Mouse (Mus musculus) gastrocnemius, postnatal 10 days (tissue): ENCODE data around the gene Sgf29. TPM values are rescaled to one million over a fixed set of nuclear protein-coding genes. Genes with fewer than 3 reads are reported as not detected.
"Not testable (repeated sequence)": the region's sequence is repeated elsewhere in the genome, so short reads cannot be mapped to it uniquely, and the experiment has no call there.

ENCODE experiments used
- DNase-seq: peaks from one replicate; pipeline ENCODE4 v3.0.0; 2021; ENCODE audit warnings: mixed read lengths
- total RNA-seq, 2 experiments: library from RNA; stranded (reverse); gene quantifications; 2 replicates each; pipeline ENCODE4 v1.2.3; 2021

The Sgf29 gene
- total RNA-seq, 2 experiments from 2014 or later: 21.9 to 22.9 TPM

DNA sequence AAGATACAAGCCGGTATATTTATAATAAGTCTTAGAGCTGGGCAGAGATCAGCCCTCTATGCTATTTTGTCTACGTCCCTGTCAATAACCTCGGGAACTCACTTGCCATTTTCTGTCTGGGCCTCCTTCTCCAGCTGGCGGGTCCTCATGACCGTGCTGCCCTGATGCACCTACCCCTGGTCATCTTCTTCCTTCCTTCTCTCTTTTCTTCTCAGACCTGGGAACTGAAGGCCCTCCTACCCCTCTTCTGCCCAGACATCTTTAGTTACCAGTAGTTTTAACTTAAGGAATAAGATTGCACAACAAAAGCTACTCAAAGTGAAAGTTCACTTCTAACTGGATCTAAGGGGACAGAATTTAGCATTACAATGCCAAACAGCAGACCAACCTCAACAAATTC, 30.6 kb downstream of the Sgf29 start:
- DNase-seq: no peak

DNA sequence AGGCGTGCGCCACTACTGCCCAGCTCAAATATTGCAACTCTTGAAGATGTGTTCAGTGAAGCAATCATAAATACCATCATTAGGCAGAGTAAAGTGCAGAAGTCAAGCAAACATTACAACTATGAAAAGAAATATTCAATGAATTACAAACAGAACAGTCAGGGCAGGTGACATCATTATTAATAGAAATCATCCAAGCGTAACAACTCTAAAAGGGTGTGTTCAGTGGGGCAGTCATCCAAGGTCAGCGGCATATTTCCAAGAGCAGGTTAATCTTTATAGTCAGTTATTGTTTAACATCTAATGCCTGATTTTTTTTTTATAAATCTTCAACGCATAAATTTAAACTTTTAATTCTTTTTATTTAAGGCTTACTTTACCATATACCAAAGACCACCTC, 32.1 kb downstream of the Sgf29 start:
- DNase-seq: no peak

DNA sequence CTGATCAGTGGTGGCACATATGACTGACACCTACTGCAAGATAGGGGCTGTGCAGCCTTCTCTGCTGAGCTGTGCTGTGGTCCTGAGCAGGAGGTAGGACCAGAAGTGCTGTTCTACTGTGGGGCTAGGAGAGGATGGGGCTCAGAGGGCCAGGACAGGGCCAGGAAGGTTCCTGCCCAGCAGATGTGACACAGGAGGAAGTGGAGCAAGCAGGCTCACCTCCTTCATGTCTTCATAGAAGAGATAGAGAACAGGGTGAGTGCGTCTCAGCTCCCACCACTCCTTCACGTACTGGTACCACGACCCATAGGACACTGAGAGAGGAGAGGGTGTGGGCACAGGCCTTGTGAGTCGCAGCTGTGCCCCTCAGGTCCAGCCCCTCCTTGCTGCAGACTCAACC, 39.0 kb downstream of the Sgf29 start:
- DNase-seq: not testable (repeated sequence)

DNA sequence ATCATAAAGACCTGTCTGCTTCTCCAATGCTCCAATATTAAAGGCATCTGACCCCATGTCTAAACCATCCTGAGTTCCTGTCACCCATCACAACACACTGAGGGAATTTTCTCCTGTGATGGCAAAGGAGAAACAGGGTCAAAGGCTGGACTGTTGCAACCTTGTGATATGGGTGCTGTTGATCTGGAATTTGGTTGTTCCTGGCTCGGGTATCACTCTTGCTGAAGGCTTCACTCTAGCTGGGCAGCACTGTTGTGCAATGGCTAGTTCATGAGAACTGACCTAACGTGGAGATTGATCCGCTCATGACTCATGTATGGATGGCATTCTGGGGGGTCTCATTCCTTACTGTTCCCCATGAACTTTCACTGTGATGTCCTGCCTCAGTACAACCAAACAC, 39.9 kb downstream of the Sgf29 start:
- no peak for DNase-seq

DNA sequence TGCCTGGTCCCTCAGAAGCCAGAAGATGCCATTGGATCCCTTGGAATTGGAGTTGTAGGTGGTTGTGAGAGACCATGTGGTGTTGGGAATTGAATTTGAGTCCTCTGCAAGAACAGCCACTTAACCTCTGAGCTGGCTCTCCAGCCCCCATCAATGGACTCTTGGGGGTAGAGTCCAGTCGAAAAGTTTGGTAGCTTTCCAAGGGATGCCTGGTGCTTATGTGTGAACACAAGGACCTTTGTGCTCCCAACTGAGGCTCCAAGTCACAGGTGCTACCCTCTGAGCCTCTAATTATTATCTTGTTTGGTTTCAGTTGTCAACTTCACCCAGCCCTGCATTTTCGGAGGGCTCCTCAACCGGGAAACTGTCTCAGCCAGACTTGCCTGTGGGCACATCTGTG, 41.6 kb downstream of the Sgf29 start:
- DNase-seq: no peak

DNA sequence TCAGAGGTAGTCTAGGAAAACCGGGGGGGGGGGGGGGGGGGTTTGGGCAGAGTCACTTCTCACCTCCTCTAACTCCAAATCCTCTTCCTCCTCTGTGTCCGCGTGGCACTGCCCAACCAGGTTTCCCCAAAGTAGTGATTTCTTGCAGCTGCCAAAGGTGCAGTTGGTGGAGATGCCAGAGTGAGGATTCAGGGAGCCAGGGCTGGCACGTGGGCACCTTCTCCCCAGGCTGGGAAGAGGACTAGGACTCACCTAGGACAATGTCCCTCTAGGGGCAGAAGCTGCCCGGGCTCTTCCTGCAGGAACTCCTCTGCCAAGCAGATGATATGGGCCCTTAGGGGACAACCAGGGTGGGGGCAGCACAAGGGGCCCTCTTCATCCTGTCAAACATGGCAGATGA, 42.6 kb downstream of the Sgf29 start:
- DNase-seq: no peak

DNA sequence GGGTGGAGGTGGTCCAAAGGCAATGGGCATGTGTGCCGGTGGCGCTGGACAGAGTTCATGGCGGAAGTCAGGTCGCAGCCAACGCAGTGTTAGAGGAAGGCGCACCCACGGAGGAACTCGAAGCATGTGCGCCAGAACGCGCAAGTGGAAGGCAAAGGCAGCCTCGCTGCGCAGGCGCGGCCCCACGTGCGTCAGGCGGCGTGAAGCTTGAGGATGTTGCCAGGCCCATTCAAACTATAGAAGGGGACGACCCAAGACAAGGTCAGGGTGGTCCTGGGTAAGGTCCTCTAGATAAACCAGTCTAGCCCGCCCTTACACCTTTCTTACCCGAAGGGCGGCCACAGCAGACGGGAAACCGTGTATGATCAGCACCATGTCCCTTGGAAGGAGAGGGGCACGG, 43.3 kb downstream of the Sgf29 start:
- no peak for DNase-seq

DNA sequence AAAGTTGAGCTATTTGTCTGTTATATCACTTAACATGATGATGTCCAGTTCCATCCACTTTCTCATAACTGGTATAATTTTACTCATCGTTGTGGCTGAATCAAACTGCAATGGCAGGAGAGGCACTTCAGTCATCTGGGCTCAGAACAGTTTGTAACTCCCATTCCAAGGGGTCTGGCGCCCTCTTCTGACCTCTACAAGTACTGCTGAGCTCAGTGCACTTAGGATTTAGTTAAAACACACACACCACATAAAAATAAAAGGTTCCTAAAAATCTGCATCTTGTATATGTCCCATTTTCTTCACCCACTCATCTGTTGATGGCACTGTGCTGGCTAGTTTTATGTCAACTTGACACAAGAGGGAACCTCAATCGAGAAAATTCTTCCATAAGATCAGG, 44.1 kb downstream of the Sgf29 start:
- DNase-seq: peak; percentile 83

DNA sequence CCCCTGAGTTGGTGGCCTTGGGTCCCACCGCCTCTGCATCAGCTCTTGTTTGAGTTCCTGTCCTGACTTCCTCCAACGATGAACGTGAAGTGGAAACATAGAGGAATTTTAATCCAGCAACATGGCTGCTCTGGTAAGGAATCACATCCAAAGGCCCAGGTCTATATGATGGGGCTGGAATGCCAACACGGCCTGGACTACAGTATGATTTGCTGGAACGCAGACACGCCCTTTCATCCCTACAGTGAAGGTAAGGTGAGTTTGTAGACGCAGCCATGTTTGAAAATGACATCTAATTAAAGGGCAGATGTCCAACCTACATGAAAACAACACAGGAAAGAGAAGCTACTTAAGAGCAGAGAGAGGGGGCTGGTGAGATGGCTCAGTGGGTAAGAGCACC, 44.7 kb downstream of the Sgf29 start:
- no peak for DNase-seq

DNA sequence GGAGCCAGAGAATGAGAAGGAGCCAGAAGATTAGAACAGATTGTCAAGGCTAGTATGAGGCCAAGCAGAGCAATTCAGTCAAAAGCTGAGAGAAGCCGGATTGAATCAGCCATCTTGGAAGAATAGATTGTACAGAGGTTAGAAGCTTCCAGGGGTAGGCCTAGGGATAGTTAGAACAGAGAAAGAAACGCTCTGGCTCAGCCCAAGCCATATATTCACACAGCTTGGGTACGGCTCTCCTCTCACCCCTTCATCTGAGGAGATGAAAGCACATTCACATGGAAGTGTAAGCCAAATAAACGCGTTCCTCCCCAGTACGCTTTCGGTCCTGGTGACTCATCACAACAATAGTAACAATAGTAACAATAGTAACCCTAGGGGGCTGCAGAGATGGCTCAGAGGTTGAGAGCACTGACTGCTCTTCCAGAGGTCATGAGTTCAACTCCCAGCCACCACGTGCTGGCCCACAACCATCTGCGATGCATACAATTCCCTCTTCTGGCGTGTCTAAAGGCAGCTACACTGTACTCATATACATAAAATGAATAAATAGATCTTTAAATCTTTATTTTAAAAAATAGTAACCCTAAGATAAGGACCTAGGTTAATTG, 45.4 kb downstream of the Sgf29 start:
- DNase-seq: no peak

DNA sequence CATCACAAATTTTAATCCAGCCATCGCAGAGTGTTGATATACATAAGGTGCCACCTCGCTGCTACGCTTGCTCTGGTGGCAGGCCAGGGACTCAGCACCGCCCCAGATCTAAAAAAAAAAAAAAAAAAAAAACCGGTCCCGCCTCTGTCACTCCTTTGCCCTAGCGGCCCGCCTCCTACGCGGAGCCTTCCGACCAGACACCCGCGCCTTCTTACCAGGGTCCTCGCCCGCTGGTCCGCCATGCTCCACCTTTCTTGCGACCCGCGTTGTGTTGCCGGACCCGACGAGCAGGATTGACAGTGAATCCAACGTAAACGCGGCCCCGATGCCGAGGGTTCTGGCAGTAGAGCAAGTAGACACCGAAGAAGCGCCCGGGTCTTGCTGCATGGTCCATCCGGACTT, 46.1 kb downstream of the Sgf29 start, which contains the start of gene Bola2:
TSS of gene Bola2 (plus strand) at position 192 of the 402 bp plus-strand sequence.
- peak; percentile 66 for DNase-seq

DNA sequence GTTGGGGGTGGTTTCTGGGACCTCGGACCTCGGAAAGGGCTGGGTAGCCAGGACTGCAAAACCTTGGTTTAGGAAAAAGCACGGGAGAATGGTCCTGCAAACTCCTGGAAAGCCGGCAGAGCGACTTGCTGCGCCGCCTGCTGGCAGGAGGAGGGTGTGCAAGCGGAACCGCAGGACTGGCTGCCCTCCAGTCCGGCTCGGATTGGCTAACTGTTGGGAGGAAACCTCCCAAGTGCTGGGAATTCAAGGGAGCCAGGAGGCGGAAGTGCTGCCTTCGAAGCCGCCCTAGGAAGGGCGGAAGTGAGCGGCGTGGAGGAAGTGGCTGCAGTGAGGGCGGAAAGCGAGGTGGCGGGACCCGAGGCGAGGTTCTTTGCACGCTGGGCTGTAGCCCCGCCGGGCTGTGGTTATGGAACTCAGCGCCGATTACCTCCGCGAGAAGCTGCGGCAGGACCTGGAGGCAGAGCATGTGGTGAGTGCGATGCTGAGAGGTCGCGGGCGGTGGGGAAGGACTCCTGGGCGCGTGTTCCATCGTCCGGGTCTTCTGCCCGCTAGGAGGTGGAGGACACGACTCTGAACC, 46.6 kb downstream of the Sgf29 start, which contains the start of gene Slx1b:
TSS of gene Slx1b (minus strand) at position 154 of the 577 bp plus-strand sequence.
- peak; percentile 92 for DNase-seq

DNA sequence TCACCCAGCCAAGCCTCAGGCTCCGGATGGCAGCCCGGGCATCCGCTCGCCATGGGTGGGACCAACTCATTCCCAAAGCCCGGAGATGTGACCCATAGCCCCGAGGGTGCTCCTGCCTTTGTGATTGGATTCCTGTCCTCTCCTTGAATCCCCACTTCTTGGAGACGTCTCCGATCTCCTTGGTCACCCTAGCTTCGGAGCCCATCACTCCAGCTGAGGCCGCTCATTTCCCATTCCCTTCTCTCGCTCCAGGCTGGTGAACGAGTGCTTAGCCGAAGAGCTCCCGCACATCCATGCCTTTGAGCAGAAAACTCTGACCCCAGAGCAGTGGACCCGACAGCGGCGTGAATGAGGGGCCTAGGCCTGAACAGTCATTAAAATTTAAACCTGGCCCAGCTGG, 47.2 kb downstream of the Sgf29 start:
- DNase-seq: no peak

DNA sequence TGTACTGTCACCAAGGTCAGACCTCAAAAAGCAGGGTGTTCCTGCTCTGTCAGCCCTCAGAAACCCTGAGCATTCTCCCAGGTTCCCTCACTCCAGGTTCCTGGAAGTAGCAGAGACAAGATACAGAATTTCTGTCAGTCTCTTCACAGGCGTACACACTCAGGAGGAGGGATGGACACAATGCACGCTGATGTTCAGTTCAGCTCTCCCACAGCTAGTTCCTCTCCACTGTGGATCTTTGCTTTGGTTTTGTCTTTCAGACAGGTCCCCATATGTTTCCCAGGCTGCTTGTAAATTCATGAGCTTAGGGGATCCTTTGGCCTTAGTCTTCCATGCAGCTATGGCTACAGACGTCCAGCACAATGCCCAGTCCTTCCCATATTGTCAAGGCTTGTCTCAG, 47.8 kb downstream of the Sgf29 start:
- DNase-seq: no peak

DNA sequence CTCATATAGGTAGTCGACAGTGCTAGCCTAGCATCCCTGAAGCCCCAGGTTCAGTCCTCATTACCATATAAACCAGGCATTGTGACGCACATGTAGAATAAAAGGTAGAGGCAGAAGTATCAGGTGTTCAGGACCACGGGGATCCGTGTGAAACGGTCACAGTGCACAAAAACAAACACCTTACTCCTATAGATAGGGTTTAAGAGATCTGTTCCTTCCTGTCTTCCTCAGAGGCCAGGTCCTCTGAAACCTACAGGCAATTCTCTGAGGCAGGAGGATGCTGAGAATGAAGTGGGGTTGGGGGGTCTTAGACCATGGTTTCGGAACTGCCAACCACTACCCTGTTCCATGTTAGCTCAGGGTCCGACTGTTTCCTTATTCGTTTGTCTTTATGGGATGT, 48.7 kb downstream of the Sgf29 start:
- no peak for DNase-seq

DNA sequence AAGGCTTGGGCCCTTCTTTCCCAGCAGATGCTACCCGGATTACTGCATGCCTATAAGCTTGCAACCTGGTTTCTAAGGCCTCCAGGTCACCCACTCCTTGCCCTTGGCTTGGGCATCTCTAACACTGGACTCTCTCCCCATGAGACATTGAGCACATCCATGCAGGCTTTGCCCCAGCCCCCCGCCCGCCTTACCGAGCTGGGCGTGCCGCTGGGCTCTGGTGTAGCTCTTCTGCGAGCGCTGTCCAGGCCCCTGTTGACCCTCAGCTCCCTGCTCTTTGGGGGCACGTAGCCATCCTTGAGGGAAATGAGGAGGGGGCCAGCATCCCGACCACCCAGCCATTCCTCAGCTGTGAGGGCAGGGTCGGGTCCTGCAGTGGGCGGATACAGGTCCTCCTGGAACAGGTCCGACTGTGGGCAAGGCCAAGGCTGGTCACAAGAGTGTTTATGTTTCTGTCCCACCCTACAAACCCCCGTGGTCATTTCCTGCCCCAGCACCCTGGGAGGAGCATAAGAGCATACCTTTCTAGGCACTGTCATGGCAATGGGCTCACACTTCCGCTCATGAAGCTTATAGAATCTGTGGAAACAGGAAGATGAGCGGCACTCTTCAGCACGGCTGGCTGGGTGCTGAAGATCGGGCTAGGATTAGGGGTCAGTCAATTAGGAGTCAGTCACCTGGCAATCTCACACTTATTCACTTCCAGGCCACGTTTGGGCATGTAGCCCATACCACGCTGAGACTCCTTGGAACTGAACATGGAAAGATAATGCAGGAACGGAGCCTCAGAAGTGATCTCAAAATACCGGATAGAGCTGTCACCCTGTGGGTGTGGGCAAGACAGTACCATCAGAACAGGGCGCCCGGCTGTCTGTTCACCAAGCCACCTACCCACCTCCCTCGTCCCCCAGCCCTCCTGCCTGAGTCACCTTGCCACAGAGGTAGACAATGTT, 51.2 kb downstream of the Sgf29 start:
- DNase-seq: no peak

DNA sequence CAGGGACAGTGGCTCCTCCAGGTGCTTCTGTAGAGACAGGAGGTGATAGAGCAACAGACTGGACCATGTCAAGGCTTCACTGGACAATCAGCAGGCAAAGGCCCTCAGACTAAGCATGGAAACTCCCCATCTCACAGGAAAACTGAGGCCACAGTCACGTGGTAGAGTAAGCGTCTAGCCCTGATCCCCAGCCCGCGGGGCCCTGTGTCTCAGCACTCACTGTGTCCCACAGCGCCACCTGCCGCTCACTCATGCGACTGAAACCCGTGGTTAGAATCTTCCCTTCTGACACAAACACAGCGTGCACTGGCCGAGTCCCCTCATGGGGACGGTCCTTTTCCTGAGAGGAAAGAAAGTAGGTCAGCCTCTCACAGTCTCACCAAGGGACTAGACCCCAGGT, 52.0 kb downstream of the Sgf29 start:
- DNase-seq: peak; percentile 93

DNA sequence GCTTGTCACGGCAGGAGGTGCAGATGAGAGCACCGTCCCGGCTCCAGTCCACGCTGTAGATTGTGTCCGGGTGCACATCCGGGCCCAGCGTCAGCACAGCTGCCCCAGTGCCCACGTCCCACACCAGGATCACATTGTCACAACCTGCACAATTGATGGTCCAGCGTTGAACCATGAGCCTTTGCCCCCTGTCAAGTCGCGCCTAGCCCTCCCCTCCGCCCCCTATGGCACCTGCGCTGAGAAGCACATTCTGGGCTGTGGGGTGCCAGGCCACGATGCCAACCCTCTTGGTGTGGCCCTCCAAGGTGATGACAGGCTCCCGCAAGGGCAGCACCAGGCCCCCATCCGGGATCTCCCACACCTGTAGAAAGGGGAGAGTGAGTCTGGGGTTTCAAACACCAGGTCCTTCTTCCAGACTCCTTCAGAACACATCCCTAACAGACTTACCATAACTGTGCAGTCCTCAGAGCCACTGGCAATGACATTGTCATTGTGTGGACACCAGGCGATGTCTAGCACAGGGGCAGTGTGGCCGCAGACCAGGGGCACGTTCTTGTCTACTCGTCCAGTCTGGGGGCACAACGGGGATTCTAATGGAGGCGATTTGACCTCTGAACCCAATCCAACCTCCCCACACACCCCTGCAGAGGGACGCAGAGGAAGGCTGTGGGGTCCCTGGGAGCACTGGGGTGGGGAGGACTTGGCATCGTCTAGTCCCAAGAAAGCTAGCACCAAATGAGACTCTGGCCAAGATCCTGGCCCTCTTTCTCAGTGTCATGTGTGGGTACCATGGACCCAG, 52.6 kb downstream of the Sgf29 start:
- DNase-seq: no peak

DNA sequence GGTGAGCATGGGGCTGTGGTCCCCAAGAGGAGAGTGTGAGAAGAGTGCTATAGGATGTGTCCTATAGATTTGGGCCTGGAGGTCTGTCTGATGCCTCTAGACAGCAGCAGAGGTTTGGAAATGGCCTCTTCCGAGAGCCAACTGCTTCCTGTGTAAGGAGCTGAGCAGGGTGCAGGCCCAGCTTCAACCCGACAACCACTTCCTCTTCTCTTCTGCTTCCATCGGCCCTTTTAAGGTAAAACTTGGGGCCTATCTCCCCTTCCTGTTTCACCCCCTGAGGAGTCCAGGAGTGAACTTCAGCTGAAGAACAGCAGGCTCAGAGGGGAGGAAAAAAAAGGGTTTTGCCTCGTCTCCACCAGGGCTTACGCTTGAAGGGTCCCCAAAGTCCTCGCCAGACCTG, 53.2 kb downstream of the Sgf29 start:
- DNase-seq: no peak

DNA sequence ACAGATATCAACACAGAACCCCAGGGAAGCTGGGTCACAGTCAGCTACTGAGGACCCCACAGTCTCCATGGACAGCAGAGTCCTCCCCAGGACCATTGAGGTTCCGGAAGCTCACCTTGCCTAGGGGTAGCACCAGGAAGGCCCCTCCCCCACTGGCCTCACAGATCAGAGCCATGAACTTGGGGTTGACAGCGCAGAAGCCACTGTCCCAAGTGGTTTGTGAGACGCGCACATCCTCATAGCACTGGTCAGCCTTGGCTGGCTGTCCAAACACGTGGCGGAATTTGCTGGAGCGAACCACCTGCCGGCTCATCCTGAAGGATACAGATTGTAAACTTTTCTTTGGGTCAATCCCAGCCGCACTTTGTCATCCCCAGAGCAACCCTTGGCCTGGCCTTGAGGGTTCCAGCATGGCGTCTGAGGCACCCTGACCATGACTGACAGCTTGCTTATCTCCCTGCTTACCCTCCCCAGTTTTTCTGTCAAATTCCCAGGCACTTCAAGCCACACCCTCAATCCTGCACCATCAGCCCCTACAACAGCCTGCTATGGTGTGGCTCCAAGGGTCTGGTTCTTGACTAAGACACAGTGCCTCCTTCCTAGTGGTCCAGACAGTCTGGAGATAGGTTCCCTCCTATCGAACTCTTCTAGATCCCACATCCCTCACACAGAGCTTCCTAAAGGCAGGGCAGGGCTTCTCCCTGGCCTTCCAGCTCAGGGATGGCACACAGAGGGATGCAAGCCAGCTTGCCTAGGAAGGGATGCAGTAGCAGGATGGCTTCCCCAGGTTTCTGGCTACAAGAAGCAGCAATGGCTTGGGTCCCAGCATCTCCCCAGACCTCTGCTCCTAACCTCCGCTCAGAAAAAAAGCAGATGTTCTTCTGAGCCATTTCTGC, 54.0 kb downstream of the Sgf29 start:
- DNase-seq: peak; percentile 9

DNA sequence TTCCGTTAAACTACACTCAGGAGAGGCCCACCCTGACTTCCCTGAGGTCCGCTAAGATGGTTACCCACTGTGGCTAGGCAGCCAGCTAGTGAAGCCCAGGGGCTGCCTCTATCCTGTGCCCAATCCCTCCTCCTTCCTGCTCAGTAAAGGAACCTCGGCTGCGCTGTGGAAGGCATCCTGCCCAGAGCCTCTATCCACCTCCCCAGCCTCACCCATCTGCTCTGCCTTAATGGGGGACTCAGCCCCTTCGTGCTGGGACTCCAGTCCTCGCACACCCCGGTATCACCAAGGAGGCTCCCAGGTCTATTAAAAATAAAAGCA, 54.6 kb downstream of the Sgf29 start:
- no peak for DNase-seq
